Mouse (Mus musculus) forebrain, embryonic 10.5 days (tissue): ENCODE results near the gene Robo2. TPM values are rescaled to one million over a fixed set of nuclear protein-coding genes. Genes with fewer than 3 reads are reported as not detected.
"Not testable (repeated sequence)": the region's sequence is repeated elsewhere in the genome, so short reads cannot be mapped to it uniquely, and the experiment has no call there.

ENCODE experiments used
- DNase-seq: peaks from one replicate; pipeline ENCODE4 v3.0.0-alpha.2; 2017; ENCODE audit warnings: low spot score; ENCODE audit errors: extremely low spot score
- H3K27ac ChIP-seq: fragments of 300-500 bp; sonication (generic); 2 replicates; pipeline ENCODE4 v1.5.1; 2016; ENCODE audit warnings: mild to moderate bottlenecking
- H3K27me3 ChIP-seq: fragments of 300-500 bp; sonication (generic); 2 replicates; pipeline ENCODE4 v1.6.1; 2016; ENCODE audit warnings: mild to moderate bottlenecking; ENCODE audit not compliant: poor library complexity, severe bottlenecking
- H3K36me3 ChIP-seq: fragments of 300-500 bp; sonication (generic); replicated peaks from 2 replicates; pipeline ENCODE4 v1.6.1; 2016; ENCODE audit warnings: mild to moderate bottlenecking, moderate library complexity
- H3K4me1 ChIP-seq: fragments of 300-500 bp; sonication (generic); 2 replicates; pipeline ENCODE4 v1.6.1; 2016
- H3K4me3 ChIP-seq: fragments of 300-500 bp; sonication (generic); 2 replicates; pipeline ENCODE4 v1.5.1; 2016; ENCODE audit warnings: mild to moderate bottlenecking, moderate library complexity
- H3K9me3 ChIP-seq: fragments of 300-500 bp; sonication (generic); 2 replicates; pipeline ENCODE4 v1.6.1; 2016; ENCODE audit warnings: mild to moderate bottlenecking, moderate library complexity
- WGBS: fragments of 180-500 bp; shearing (Covaris S2); methylation state at CpG from one replicate; pipeline ENCODE4 v1.1.7; 2016; 5-methylcytosine and 5-hydroxymethylcytosine counted together
- polyA plus RNA-seq: library from polyadenylated mRNA; unstranded; fragments of >200 nt; fragmentation: Nextera tagmentation; extraction: Ambion mirVana; gene quantifications from 2 replicates; pipeline ENCODE4 v1.2.1, GENCODE M21; 2016

The Robo2 gene
- polyA plus RNA-seq, 1 experiment from 2014 or later, result 14.4 TPM

DNA sequence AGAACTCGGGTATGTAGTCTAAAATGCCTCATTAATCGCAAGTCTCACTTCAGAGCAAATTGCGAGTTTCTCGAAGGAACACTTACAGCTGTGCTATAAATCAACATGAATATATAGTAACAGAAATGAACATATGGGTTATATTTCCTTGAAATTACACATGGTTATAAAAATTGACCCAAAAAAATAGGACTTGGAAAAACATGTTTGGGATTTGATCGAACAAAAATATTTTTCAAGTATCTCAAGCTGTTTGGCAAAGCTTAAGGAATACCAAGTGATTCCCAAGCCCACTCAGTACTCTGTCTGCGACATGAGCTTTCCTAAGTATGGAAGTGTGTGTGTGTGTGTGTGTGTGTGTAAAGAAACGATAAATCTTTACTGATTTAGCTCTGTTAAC, 242.5 kb downstream of the Robo2 start:
- Histone ChIP-seq H3K9me3 (no peaks in the 10 kb centered on the region), H3K4me3 (no peak overlapping the region), H3K4me1 (peaks cover 18% of the 10 kb centered on the region), H3K36me3 (no peaks in the 10 kb centered on the region), H3K27ac (no peak overlapping the region), H3K27me3 (no peaks in the 10 kb centered on the region)
- WGBS, result 91% methylated on average over 7 of the region's 7 CpGs
- DNase-seq, result no peak

DNA sequence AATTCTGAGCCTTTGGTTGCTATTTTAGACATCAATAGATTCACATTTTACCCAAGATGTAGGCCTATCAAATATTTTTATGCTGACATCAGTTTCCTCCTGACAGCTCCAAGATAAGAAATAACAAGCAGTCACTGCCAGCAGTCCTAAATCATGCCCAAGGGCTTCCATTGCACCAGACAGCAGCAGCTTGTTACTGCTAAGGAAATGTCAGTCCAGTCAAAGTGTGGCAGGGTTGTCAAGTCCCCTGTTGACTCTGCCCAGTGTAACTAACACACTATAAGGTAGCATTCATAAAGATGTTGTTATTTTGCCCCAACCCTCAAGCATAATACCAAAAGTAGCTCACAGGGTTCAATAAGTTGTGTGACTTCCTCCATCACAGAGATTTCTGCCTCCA, 243.8 kb downstream of the Robo2 start:
- H3K27ac ChIP-seq, result no peak overlapping the region
- no peak overlapping the region for H3K4me3 ChIP-seq
- H3K4me1 ChIP-seq, result peaks cover 18% of the 10 kb centered on the region
- no peak for DNase-seq
- no peaks in the 10 kb centered on the region for H3K9me3 ChIP-seq
- no peaks in the 10 kb centered on the region for H3K36me3 ChIP-seq
- H3K27me3 ChIP-seq, result no peaks in the 10 kb centered on the region

DNA sequence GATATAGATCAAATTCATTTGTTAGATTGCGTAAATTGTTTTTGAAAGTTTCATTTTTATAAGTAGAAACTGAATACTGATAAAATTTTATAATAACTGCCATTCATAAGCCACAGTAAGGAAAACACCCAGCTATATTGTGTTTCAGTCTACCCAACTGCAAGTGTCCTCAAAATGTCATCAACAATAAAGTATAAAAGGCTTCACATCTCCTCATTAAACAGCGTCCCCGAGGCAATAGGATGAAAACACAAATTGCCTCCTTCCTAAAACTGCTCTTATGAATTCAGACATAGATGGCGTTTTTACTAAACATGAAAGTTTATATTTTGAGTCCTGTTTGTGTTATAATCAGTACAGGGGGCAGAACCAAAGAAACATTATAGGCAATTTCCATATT, 249.6 kb downstream of the Robo2 start:
- no peaks in the 10 kb centered on the region for H3K9me3 ChIP-seq
- 90% methylated on average over 4 of the region's 4 CpGs for WGBS
- no peak overlapping the region for H3K4me3 ChIP-seq
- H3K27me3 ChIP-seq, result no peaks in the 10 kb centered on the region
- H3K36me3 ChIP-seq, result no peaks in the 10 kb centered on the region
- no peak overlapping the region for H3K27ac ChIP-seq
- H3K4me1 ChIP-seq, result peaks cover 13% of the 10 kb centered on the region
- no peak for DNase-seq

DNA sequence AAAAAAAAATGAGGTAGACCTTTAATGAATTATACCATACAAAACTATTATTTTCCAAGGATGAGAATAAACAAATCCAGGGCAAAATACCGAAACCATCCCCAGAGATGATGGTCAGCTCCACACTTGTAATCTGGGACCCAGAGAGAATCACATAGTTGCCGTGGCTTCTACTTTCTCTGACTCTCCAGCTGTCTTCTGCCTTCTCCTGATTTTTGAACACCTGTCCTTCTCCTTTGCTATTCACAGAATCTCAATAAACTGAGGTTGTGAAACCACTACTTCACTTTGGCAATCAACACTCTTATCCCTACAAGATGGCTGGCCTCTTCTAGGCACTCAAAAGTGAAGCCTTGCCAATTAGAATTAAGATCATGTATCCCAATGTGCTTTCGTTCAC, 252.4 kb downstream of the Robo2 start:
- no peak overlapping the region for H3K4me3 ChIP-seq
- H3K9me3 ChIP-seq, result no peaks in the 10 kb centered on the region
- H3K4me1 ChIP-seq, result no peaks in the 10 kb centered on the region
- no peaks in the 10 kb centered on the region for H3K27me3 ChIP-seq
- DNase-seq, result no peak
- WGBS, result 92% methylated on average over 3 of the region's 3 CpGs
- H3K36me3 ChIP-seq, result no peaks in the 10 kb centered on the region
- no peak overlapping the region for H3K27ac ChIP-seq

DNA sequence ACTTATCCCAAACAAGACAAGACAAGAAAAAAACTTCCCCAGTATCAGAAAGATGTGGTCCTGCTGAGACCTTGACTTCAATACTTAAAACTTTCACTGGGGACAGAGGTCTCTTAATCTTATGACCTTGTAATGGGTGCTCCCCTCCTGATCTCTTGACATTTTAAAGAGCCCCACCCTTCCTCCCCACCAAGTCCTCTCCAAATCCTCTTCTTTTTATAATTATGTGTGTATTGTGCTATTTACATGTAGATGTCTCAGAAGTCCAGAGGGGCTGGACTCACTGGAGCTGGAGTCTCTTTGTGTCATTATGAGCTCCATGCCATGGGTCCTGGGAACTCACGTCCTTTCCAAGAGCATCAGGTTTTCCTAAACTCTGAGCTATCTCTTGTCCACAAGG, 275.4 kb downstream of the Robo2 start:
- Histone ChIP-seq H3K36me3 (no peaks in the 10 kb centered on the region), H3K9me3 (no peaks in the 10 kb centered on the region), H3K27me3 (no peaks in the 10 kb centered on the region), H3K4me1 (peaks cover 11% of the 10 kb centered on the region), H3K27ac (no peak overlapping the region), H3K4me3 (no peak overlapping the region)
- DNase-seq, result no peak
- whole genome bisulfite sequencing, result 86% methylated on average over 1 of the region's 1 CpGs

DNA sequence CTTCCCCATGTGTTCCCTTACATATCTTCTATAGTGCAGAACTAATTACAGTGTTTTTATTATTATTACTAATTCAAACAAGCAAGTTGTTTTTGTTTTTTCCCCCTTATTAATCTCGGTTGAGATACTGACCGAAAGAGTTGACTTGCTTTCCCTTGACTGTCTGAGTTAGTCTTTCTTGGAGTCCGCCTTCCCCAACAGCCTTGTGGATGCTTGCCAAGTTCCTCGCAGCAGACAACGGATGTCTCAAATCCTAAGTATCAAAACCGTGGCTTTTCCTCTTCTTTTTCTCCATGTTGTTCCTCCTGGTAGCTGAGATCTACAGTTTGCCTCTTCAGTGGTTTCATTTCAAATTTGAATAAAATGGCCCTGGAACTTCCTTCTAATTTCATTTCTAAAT, 278.8 kb downstream of the Robo2 start:
- Histone ChIP-seq H3K27me3 (no peaks in the 10 kb centered on the region), H3K27ac (no peak overlapping the region), H3K4me1 (peaks cover 21% of the 10 kb centered on the region), H3K36me3 (no peaks in the 10 kb centered on the region), H3K4me3 (no peak overlapping the region), H3K9me3 (no peaks in the 10 kb centered on the region)
- no peak for DNase-seq
- WGBS, result 93% methylated on average over 6 of the region's 6 CpGs

DNA sequence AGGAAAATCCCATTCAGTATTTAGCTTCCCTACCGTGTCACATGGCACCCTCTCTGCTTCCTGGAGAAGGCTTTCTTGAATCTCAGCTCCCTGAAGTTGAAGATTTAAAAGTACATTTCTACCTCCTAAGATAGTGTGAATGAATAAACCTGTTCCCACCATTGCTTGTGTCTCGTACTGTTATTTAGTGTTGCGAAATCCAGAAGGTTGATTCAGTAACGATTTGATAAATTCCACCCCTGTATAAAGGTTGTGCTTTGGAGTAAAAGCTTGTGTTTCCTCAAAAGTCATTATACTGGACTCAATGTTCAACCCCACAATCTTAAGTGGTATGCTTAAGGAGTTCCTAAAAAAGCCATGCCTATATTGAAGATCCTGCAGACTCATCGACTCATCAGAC, 280.3 kb downstream of the Robo2 start:
- no peak for DNase-seq
- Histone ChIP-seq H3K27me3 (no peaks in the 10 kb centered on the region), H3K9me3 (no peaks in the 10 kb centered on the region), H3K4me3 (no peak overlapping the region), H3K27ac (no peak overlapping the region), H3K4me1 (peaks cover 21% of the 10 kb centered on the region), H3K36me3 (no peaks in the 10 kb centered on the region)
- 94% methylated on average over 5 of the region's 5 CpGs for WGBS

DNA sequence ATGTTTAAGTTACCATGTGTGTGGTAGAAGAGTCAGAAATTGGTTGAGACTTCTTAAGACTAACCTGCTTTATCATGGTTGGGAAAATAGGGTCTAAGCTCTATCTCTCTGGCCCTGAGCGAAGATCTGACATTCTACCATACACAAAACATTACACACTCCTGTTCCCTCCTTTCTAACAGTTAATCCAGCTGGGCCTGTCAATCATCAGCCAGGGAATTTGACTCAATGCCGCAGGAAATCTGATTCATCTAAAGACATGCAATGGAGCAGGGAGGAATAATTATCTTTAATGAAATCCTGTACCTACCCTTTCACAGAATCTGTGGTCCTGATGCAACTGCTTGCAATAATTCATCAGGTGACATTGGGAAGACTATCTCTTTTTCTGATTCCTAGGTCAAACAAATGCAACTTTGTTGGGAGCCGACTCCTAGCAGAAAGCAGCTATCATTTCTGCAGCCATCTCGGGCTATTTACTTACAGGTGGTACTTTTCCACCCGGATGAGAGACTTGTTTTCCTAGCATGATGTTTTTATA, 283.1 kb downstream of the Robo2 start:
- Histone ChIP-seq H3K27me3 (no peaks in the 10 kb centered on the region), H3K36me3 (no peaks in the 10 kb centered on the region), H3K4me3 (no peak overlapping the region), H3K4me1 (peaks cover 10% of the 10 kb centered on the region; the same call in 1 of the 2 replicates), H3K27ac (no peak overlapping the region), H3K9me3 (no peaks in the 10 kb centered on the region)
- DNase-seq, result no peak
- 94% methylated on average over 5 of the region's 5 CpGs for WGBS

DNA sequence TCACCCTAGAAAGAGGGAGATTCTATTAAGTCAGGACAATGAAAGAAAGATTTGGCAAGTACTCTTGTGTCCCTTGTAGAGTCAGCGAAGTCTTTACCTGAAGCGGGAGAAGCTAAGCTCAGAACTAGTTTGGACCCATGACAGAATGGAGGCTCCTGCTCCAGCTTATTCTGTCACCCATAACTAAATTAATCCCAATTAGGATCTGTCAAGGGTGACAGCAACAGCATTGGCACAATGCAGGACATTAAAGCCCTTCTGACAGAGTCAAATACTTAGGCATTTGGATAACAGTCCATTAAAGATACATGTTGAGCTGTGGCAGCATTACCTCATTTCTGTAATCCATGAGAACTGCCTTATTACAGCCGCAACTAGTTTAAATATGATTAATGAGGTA, 298.5 kb downstream of the Robo2 start:
- no peaks in the 10 kb centered on the region for H3K36me3 ChIP-seq
- DNase-seq, result no peak
- H3K4me3 ChIP-seq, result no peak overlapping the region

DNA sequence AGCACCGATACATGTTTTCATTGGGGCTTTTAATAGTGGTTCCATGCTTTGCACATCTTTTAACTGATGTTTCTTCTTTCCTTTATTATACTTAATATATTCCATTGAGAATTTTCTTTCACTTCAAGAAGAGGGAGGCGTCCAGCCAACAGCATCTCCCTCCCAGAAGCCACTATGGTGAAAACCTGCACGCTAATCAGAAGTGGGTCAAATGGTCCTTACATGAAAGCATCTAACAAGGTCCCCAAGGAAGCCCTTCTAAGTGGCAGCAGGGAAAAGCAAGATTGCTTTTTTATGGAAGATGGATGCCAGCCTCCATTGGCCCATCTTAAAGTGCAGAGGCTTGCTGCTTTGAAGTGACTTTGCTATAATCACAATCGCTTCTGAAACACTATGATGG, 300.5 kb downstream of the Robo2 start:
- no peak overlapping the region for H3K4me3 ChIP-seq
- no peak for DNase-seq
- no peaks in the 10 kb centered on the region for H3K36me3 ChIP-seq
- no peak overlapping the region for H3K27ac ChIP-seq
- H3K4me1 ChIP-seq, result peaks cover 5% of the 10 kb centered on the region; the same call in 1 of the 2 replicates
- no peaks in the 10 kb centered on the region for H3K9me3 ChIP-seq
- 92% methylated on average over 4 of the region's 4 CpGs for WGBS
- H3K27me3 ChIP-seq, result no peaks in the 10 kb centered on the region

More for the DNA sequence above, 298.5 kb downstream of the Robo2 start:
- Histone ChIP-seq H3K27me3 (no peaks in the 10 kb centered on the region), H3K27ac (no peak overlapping the region), H3K9me3 (no peaks in the 10 kb centered on the region), H3K4me1 (peaks cover 5% of the 10 kb centered on the region; the same call in 1 of the 2 replicates)
- WGBS, result 71% methylated on average over 3 of the region's 3 CpGs

DNA sequence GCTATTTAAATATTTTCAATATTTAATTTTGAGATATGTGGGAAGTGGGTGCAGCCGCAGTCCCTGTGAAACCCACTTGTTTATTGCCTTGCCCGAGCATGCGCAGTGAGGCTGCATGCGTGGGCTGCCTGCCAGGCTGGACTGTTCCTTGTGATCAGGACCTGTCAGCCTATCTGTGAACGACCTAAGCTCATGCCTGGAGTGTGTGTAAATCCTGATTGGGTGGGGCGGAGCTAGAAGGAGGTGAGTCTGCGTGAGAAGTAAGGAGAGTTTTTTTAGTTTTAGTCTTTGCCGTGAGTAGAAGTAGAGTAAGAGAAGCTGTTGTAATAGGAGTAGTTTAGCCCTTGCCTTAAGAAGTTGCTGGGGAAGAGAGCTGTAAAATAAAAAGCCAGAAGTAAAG, 307.2 kb downstream of the Robo2 start:
- not testable (repeated sequence) for DNase-seq, H3K36me3 ChIP-seq, H3K9me3 ChIP-seq, H3K4me3 ChIP-seq, H3K27me3 ChIP-seq, H3K4me1 ChIP-seq, H3K27ac ChIP-seq
- 85% methylated on average over 8 of the region's 8 CpGs for WGBS

DNA sequence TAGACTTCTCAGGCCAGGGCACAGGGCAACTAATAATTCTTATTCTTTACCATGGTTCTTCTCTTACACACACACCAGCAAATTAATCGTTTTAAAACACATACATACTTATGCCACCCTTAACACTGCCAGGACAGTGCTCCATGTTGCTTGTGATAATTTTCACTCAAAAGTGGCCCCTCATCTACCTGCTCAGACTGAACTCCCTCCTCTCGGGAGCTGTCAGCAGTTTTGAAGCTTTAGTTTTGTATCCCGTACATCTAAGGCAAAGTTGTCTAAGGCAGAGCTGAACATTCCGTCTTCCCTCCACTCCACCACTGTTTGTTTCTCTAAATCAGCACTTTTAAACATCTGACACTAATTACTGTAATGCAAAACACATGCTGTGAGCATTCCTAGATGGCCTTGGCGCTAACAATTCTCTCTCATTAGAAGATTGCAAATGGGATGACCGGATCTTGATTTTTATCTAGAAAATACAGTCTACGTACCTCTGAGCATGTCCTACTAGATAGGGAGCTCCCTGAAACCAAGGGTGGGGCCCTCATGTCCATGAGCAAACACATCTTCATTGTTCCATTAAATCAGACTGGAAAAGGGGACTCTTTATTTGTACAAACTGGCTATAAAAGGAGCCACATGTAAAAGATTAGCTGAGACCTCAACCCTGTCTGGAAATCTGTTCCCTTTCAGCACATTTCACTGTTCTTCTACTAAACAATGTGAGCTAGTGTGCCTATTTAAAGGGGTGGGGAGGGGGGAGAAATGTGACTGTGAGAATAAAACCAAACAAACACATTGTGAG, 318.4 kb downstream of the Robo2 start:
- no peaks in the 10 kb centered on the region for H3K36me3 ChIP-seq
- 62% methylated on average over 7 of the region's 7 CpGs for WGBS
- H3K27ac ChIP-seq, result peak overlapping the region; percentile 72
- no peak overlapping the region for H3K4me3 ChIP-seq
- no peaks in the 10 kb centered on the region for H3K27me3 ChIP-seq
- H3K9me3 ChIP-seq, result no peaks in the 10 kb centered on the region
- peaks cover 13% of the 10 kb centered on the region for H3K4me1 ChIP-seq
- no peak for DNase-seq

DNA sequence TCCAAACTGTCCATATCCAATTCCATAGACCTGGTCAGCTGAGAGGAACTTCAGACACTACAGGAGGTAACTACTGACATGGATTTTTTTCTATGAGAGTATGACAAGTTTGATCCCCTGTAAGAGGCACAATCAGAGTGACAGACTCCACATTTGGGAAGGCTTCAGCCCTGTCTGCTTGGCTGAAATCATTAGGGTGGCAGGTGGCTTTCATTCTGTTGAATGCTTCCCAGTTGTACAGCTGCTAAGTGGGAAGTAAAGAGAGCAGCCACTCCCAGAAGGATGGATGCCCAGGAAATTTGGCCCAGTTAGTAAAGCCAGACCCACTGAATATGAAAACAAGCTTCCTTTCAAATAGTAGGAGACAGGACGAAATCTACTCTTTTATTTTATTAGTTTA, 321.7 kb downstream of the Robo2 start:
- 70% methylated on average over 1 of the region's 1 CpGs for WGBS

More for the DNA sequence above, 321.7 kb downstream of the Robo2 start:
- Histone ChIP-seq H3K4me1 (peaks cover 13% of the 10 kb centered on the region), H3K4me3 (no peak overlapping the region), H3K9me3 (no peaks in the 10 kb centered on the region), H3K27me3 (no peaks in the 10 kb centered on the region), H3K27ac (no peak overlapping the region), H3K36me3 (no peaks in the 10 kb centered on the region)
- no peak for DNase-seq
